Mouse (Mus musculus): ENCODE data around the gene Slc4a5. TPM values are rescaled to one million over a fixed set of nuclear protein-coding genes. Genes with fewer than 3 reads are reported as not detected.

Gene Slc4a5
- polyA plus RNA-seq, 1 experiment from 2014 or later = 0.10 TPM

DNA sequence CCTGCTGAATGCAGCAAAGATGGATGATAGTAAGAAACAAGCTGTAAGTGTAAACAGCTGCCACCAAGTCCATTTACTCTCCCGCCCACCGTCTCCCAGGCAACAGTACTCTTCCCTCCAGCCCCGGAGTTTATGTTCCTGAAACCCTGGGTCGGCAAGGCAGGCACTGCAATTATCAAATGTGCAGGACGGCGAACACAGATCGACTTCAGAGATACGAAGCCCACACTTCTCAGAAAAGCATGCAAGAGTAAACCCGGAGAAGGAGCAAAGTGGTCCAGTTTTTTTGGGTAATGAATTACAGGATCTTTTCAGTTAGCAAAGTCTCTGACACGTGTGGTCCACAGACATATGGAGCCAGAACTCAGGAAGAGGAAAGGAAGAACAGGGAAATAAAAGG, 96.4 kb downstream of the Slc4a5 start:
- peak overlapping the region; percentile 89 for H3K4me3 ChIP-seq
- no peaks in the 10 kb centered on the region for H3K27me3 ChIP-seq
- no peak for ATAC-seq (ENCODE audit: low FRiP score, low read depth)
- H3K4me2 ChIP-seq (replicated peaks) = peak overlapping the region; percentile 74
- no peak overlapping the region for H3K27ac ChIP-seq
- 3% methylated on average over 10 of the region's 10 CpGs for WGBS
- peaks cover 17% of the 10 kb centered on the region for H3K4me1 ChIP-seq
- peaks cover 23% of the 10 kb centered on the region for H3K36me3 ChIP-seq
- H3K9ac ChIP-seq = peak overlapping the region; percentile 8; the same call in 1 of the 2 replicates
- no peaks in the 10 kb centered on the region for H3K9me3 ChIP-seq

DNA sequence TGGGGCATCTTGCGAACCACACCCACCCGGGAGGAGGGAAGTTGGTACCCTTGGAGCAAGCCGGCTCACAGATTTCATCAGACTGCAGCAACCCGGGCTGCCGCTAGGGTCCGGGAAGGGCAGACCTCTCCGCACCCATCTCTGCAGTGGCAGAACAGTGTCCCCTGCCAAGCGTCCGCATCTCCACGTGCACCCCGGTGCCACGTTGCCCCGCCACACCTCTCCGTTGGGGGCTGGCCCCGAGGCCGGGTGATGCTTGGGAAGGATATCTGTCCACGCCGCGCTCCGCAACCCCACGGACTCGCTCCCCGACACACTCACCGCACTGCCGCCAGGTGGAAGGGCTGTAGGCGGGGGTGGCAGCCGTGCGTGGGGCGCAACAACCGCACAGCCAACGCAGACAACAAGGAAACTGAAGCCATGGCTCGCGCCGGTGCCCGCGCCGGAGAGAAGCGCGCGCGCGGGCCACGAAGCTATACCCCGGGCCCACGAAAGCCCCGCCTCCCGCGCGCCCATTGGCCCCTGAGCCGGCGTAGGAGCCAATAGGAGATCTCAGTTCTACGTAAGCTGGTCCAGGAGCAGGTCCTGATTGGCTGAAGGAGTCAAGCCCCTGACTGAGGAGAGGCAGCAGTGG, 97.6 kb downstream of the Slc4a5 start:
- WGBS = under 1% methylated on average over 52 of the region's 52 CpGs
- H3K4me3 ChIP-seq = peak overlapping the region; percentile 89
- H3K9ac ChIP-seq = peak overlapping the region; percentile 86
- peaks cover 17% of the 10 kb centered on the region for H3K4me1 ChIP-seq
- peak overlapping the region; percentile 48; the same call in 1 of the 2 replicates for H3K27ac ChIP-seq
- H3K27me3 ChIP-seq = no peaks in the 10 kb centered on the region
- ATAC-seq (ENCODE audit: low FRiP score, low read depth) = peak; percentile 98
- peaks cover 11% of the 10 kb centered on the region for H3K36me3 ChIP-seq
- H3K4me2 ChIP-seq (replicated peaks) = peak overlapping the region; percentile 74
- H3K9me3 ChIP-seq = no peaks in the 10 kb centered on the region

DNA sequence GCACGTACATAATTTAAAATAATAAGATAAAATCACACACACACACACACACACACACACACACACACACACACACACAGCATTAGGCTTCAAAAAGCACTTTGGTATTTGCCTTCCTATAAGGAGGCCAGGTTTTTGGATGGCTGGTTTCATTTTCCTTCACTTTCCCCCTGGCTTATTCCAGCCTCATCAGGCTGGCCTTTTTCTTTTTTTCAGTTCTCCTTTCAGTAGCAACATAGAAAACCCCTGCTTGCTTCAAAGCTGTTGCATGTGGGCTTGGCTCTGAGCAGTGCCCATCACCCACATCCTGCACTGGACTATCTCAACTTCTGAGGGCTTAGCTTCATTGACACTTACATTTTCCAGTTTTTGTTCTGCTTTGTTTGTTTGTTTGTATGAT, 102.3 kb downstream of the Slc4a5 start:
- Histone ChIP-seq H3K4me1 (peaks cover 7% of the 10 kb centered on the region), H3K4me3 (no peak overlapping the region), H3K9me3 (no peaks in the 10 kb centered on the region), H3K9ac (no peak overlapping the region), H3K27me3 (no peaks in the 10 kb centered on the region), H3K36me3 (no peaks in the 10 kb centered on the region), H3K4me2 (replicated peaks) (no peak overlapping the region), H3K27ac (no peak overlapping the region)
- WGBS = 88% methylated on average over 1 of the region's 1 CpGs
- no peak for ATAC-seq (ENCODE audit: low FRiP score, low read depth)

DNA sequence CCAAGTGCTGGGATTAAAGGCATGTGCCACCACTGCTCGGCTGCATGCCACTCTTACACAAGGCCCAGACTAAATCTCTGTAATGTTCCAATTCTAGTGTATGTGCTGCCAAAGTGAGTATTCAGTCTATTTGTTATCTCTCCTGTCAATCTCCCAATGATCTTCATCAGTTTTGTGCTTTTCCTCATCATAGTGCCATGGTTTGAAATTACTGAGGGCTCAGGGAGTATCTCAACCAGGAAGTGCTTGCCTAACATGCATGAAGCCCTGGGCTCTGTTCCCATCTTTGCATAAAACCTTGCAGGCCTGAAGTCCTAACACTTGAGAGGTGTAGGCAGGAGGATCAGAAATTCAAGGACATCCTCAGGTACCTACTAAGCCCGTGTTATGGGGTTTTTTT, 103.2 kb downstream of the Slc4a5 start:
- 63% methylated on average over 2 of the region's 2 CpGs for WGBS
- Histone ChIP-seq H3K4me2 (replicated peaks) (no peak overlapping the region), H3K4me1 (peaks cover 11% of the 10 kb centered on the region), H3K36me3 (no peaks in the 10 kb centered on the region), H3K9ac (no peak overlapping the region), H3K27me3 (no peaks in the 10 kb centered on the region), H3K9me3 (no peaks in the 10 kb centered on the region), H3K27ac (no peak overlapping the region), H3K4me3 (no peak overlapping the region)
- ATAC-seq (ENCODE audit: low FRiP score, low read depth) = no peak

DNA sequence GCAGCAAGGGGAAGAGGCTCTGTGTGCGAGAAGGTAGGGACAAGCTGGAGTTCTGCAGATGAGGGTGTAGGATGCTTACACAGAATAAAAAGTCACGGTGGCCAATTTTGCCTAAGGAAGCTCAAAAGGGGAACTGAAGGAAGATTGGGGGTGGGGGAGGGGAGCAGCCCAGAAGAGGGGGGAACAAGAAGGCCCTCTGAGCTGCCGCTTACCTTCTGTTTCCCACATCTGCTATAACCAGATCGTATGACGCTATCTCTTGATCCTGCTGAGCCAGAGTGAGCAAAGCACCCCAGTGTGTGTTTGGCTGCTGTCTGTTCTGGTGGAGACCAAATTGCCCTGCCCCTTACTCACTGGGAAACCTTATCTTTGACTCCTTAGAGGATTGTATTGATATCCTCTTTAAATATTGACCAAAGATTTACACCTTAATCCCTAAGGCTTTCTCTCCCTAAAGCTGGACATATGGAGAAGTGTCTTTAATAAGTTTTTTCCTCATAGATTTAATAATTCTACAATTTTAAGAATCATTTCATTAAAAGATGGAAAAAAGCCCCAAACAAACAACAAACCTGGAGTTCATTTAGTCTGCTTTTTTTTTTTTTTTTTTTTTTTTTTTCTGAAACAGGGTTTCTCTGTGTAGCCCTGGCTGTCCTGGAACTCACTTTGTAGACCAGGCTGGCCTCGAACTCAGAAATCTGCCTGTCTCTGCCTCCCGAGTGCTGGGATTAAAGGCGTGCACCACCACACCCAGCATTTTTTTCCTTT, 104.2 kb downstream of the Slc4a5 start:
- H3K9me3 ChIP-seq = no peaks in the 10 kb centered on the region
- peaks cover under 1% of the 10 kb centered on the region; the same call in 1 of the 2 replicates for H3K36me3 ChIP-seq
- H3K9ac ChIP-seq = no peak overlapping the region
- no peak overlapping the region for H3K4me3 ChIP-seq
- 66% methylated on average over 8 of the region's 8 CpGs for WGBS
- no peak for ATAC-seq (ENCODE audit: low FRiP score, low read depth)
- peaks cover 12% of the 10 kb centered on the region for H3K4me1 ChIP-seq
- no peak overlapping the region for H3K27ac ChIP-seq
- no peak overlapping the region for H3K4me2 ChIP-seq (replicated peaks)
- no peaks in the 10 kb centered on the region for H3K27me3 ChIP-seq

DNA sequence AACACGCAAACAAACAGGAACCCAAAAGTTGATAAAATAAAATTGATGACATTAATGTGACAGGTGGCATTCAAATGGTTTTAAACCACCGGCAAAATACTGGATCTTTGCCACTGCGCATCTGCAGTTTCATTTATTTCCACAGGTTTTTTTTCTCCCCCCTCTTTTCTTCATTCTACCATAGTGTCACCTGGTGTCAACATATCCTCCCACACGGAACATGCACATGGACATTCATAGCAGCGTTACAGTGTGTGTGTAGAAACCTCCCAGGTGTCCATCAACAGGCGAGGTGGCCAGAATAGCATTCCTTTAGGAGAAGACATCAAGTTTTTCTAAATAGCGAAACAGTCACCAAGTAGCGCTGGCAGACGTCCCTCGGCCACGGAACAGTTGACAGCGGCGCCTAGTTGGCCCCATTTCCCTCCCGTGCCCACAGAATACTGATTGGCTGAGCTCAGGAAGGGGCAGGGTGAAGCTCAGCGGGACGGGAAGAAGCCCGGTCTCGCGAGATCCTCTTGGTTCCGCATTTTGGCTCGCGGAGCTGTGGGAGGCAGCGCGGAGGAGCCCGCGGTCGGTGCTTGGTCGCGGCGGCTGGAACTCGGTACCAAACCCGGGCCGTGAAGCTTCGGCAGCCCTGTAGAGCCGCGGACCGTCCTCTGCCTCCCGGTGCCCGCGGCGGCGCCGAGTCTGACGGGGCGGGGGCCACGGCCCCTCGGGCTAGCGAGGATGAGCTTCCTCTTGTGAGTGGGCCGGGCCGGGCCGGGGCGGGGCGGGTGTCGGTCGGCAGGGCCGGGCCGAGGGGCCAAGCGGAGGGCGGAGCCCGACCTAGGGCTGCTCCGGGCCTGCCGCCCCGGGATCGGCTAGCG, 106.1 kb downstream of the Slc4a5 start, which contains the start of the genes Mthfd2 and Mob1a:
Gene Mthfd2, minus strand, starts transcription at position 384 of the 869 bp plus-strand sequence.
Gene Mob1a, plus strand, starts transcription at position 492 of the 869 bp plus-strand sequence.
- WGBS = 2% methylated on average over 48 of the region's 65 CpGs
- peak; percentile 98 for ATAC-seq (ENCODE audit: low FRiP score, low read depth)
- peak within 1 kb of the TSS; percentile 58 for H3K4me3 ChIP-seq
- peak within 1 kb of the TSS; percentile 74 for H3K4me2 ChIP-seq (replicated peaks)
- no peaks in the 10 kb centered on the region for H3K9me3 ChIP-seq
- peak within 1 kb of the TSS; percentile 90 for H3K27ac ChIP-seq
- H3K27me3 ChIP-seq = no peaks in the 10 kb centered on the region
- peaks cover 12% of the 10 kb centered on the region for H3K4me1 ChIP-seq
- H3K36me3 ChIP-seq = peaks cover 14% of the 10 kb centered on the region
- H3K9ac ChIP-seq = peak within 1 kb of the TSS; percentile 77

DNA sequence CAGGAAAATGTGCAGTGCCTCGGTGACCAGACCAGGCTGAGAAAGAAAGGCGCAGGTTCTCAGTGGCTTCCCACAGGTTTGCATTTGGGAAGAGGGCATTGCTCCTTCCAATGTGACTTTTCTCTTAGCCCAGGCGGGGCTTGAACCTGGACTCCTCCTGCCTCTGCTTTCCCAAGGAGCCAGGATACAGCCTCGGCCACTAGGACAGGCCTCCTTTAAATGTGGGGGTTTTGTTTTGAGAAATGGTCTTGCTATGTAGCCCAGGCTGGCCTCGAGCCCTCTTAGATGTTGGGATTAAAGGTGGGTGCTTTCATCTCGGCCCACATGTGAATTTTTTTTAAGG, 106.7 kb downstream of the Slc4a5 start:
- H3K9ac ChIP-seq = peak overlapping the region; percentile 77
- WGBS = 10% methylated on average over 6 of the region's 6 CpGs
- no peaks in the 10 kb centered on the region for H3K9me3 ChIP-seq
- peak overlapping the region; percentile 74 for H3K4me2 ChIP-seq (replicated peaks)
- H3K36me3 ChIP-seq = peaks cover 20% of the 10 kb centered on the region
- H3K27ac ChIP-seq = peak overlapping the region; percentile 90; the same call in 1 of the 2 replicates
- H3K27me3 ChIP-seq = no peaks in the 10 kb centered on the region
- H3K4me1 ChIP-seq = peaks cover 12% of the 10 kb centered on the region
- no peak; the same call in 1 of the 2 replicates for ATAC-seq (ENCODE audit: low FRiP score, low read depth)
- H3K4me3 ChIP-seq = peak overlapping the region; percentile 58

DNA sequence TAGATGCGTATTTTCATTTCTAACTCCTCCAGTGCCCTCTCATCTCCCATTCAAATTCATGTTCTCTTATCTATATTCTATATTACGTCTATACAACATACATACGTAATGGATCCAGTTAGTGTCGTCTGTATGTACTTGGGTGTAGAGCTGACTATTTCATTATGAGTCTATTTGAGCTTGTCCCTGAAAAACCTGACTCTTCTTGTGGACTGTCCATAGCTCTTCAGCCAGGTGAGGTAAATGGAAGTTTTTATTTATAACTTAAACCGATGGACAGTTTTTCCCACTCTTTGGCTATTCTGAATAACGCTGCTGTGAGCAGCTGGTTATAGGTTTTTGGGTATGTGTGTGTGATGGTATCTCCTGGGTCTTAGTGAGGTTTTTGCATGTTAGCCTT, 107.1 kb downstream of the Slc4a5 start:
- Histone ChIP-seq H3K27ac (no peak overlapping the region), H3K4me2 (replicated peaks) (peak overlapping the region; percentile 74), H3K27me3 (no peaks in the 10 kb centered on the region), H3K4me3 (peak overlapping the region; percentile 58), H3K9me3 (no peaks in the 10 kb centered on the region), H3K36me3 (peaks cover 24% of the 10 kb centered on the region), H3K9ac (peak overlapping the region; percentile 77), H3K4me1 (peaks cover 12% of the 10 kb centered on the region)
- 69% methylated on average over 6 of the region's 6 CpGs for WGBS
- ATAC-seq (ENCODE audit: low FRiP score, low read depth) = no peak

DNA sequence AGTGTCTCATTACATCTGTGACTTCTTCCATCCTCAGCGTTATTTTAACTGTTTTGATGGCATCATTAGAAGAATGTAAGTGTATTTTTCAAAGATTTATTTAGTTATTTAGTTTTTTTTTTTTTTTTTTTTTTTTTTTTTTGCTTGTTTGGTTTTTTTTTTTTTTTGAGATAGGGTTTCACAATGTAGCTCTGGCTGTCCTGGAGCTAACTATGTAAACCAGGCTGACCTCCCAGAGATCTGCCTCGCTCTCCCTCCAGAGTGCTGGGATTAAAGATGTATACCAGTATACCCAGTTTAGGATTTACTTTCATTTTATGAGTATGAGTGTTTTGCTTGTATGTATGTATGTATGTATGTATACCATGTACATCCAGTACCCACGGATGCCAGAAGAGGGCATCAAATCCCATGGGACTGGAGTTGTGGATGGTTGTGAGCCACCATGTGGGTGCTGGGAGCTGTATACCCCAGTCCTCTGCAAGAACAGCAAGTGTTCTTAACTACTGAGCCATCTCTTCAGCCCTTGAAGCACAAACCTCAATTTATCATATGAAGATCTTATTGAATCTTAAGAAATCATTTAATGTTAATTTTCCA, 108.1 kb downstream of the Slc4a5 start:
- H3K36me3 ChIP-seq = peaks cover 32% of the 10 kb centered on the region
- no peaks in the 10 kb centered on the region for H3K9me3 ChIP-seq
- no peak overlapping the region for H3K9ac ChIP-seq
- no peak overlapping the region for H3K27ac ChIP-seq
- ATAC-seq (ENCODE audit: low FRiP score, low read depth) = no peak
- peaks cover 12% of the 10 kb centered on the region for H3K4me1 ChIP-seq
- no peaks in the 10 kb centered on the region for H3K27me3 ChIP-seq
- WGBS = 89% methylated on average over 3 of the region's 3 CpGs
- H3K4me2 ChIP-seq (replicated peaks) = peak overlapping the region; percentile 74; the same call in 1 of the 2 replicates
- no peak overlapping the region for H3K4me3 ChIP-seq

DNA sequence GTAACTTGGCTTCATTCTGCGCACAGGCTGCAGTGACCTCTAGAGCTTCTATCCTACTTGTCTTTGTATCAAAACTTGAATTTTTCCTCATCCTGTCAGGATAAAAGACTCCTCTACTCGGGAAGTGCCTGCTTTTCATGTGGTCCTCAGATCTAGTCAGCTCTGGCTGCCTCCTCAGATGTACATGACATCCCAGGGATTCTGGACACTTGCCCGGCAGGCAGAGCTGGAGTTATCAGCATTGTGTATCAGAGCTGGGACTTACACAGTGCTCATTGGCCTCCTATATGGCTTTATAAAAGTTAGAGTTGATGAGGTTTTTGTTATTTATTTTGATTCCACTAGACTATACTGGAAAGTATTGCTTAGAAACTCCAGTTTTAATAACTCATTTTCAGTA, 121.8 kb downstream of the Slc4a5 start:
- no peak overlapping the region for H3K27ac ChIP-seq
- no peaks in the 10 kb centered on the region for H3K4me1 ChIP-seq
- H3K36me3 ChIP-seq = peaks cover 58% of the 10 kb centered on the region
- no peak for ATAC-seq (ENCODE audit: low FRiP score, low read depth)
- H3K9me3 ChIP-seq = no peaks in the 10 kb centered on the region
- no peak overlapping the region for H3K9ac ChIP-seq
- H3K4me2 ChIP-seq (replicated peaks) = no peak overlapping the region
- H3K27me3 ChIP-seq = no peaks in the 10 kb centered on the region
- no peak overlapping the region for H3K4me3 ChIP-seq
- 80% methylated on average over 3 of the region's 3 CpGs for WGBS

DNA sequence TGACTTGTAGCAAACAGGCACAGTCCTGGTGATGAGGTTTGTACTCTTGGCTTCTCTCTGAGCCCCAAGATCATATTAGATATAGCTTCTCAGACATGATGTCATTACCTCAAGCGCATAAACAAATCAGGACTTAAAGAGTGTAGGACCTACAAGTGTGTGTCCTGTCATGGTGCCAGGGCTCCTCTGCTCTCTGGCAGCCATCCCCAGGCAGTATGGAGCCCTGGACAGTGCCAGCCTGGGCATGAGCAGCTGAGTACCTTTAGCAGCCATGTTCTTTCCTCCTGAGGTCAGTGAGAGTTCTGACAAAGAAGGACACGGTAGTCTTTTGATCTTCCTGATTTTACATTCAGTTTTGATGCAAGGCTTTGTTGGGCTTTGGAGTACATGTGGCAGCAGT, 123.3 kb downstream of the Slc4a5 start:
- 92% methylated on average over 2 of the region's 2 CpGs for WGBS
- H3K9ac ChIP-seq = no peak overlapping the region
- H3K27me3 ChIP-seq = no peaks in the 10 kb centered on the region
- H3K4me2 ChIP-seq (replicated peaks) = no peak overlapping the region
- peaks cover 54% of the 10 kb centered on the region for H3K36me3 ChIP-seq
- ATAC-seq (ENCODE audit: low FRiP score, low read depth) = no peak
- H3K9me3 ChIP-seq = no peaks in the 10 kb centered on the region
- H3K4me1 ChIP-seq = no peaks in the 10 kb centered on the region
- no peak overlapping the region for H3K27ac ChIP-seq
- no peak overlapping the region for H3K4me3 ChIP-seq

Measured in limb, embryonic 13.5 days (tissue).